Mouse (Mus musculus): Measurements from ENCODE around the gene Fcrlb. TPM values are rescaled to one million over a fixed set of nuclear protein-coding genes. Genes with fewer than 3 reads are reported as not detected.

The Fcrlb gene
- polyA plus RNA-seq, 1 experiment from 2014 or later: 0.65 TPM

- WGBS: 23% methylated on average over 10 of the region's 10 CpGs
These were observed 11.1 kb downstream of the Fcrlb start for GRCm38 (mm10) chr1:170901536-170902238.

GRCm38 (mm10) chr1:170900799-170901467 lies 11.8 kb downstream of the Fcrlb start:
- Histone ChIP-seq H3K4me1 (no peaks in the 10 kb centered on the region), H3K9me3 (no peaks in the 10 kb centered on the region), H3K9ac (no peak overlapping the region), H3K4me2 (peak overlapping the region; percentile 7; the same call in 1 of the 2 replicates), H3K36me3 (replicated peaks) (no peaks in the 10 kb centered on the region), H3K27me3 (replicated peaks) (peaks cover 3% of the 10 kb centered on the region; the same call in 1 of the 2 replicates), H3K27ac (no peak overlapping the region), H3K4me3 (no peak overlapping the region)
- ATAC-seq (replicated peaks): peak; percentile 50; the same call in 1 of the 2 replicates
- 29% methylated on average over 10 of the region's 10 CpGs for WGBS

More at GRCm38 (mm10) chr1:170901536-170902238, 11.1 kb downstream of the Fcrlb start:
- no peaks in the 10 kb centered on the region for H3K4me1 ChIP-seq
- H3K9me3 ChIP-seq: no peaks in the 10 kb centered on the region
- peaks cover 11% of the 10 kb centered on the region; the same call in 1 of the 2 replicates for H3K27me3 ChIP-seq (replicated peaks)
- ATAC-seq (replicated peaks): peak; percentile 75
- H3K4me2 ChIP-seq: peak overlapping the region; percentile 11
- no peaks in the 10 kb centered on the region for H3K36me3 ChIP-seq (replicated peaks)
- H3K9ac ChIP-seq: no peak overlapping the region
- peak overlapping the region; percentile 8; the same call in 1 of the 2 replicates for H3K4me3 ChIP-seq
- H3K27ac ChIP-seq: no peak overlapping the region

GRCm38 (mm10) chr1:170898413-170899075 lies 14.2 kb downstream of the Fcrlb start:
- Histone ChIP-seq H3K4me1 (no peaks in the 10 kb centered on the region), H3K9me3 (no peaks in the 10 kb centered on the region), H3K27ac (no peak overlapping the region), H3K9ac (no peak overlapping the region), H3K36me3 (replicated peaks) (no peaks in the 10 kb centered on the region), H3K4me3 (no peak overlapping the region), H3K27me3 (replicated peaks) (no peaks in the 10 kb centered on the region; the same call in 1 of the 2 replicates), H3K4me2 (no peak overlapping the region)
- no peak for ATAC-seq (replicated peaks)
- WGBS: 78% methylated on average over 16 of the region's 16 CpGs

- Histone ChIP-seq H3K4me3 (no peak overlapping the region), H3K4me1 (no peaks in the 10 kb centered on the region), H3K27ac (no peak overlapping the region), H3K27me3 (replicated peaks) (no peaks in the 10 kb centered on the region; the same call in 1 of the 2 replicates), H3K4me2 (no peak overlapping the region), H3K9ac (no peak overlapping the region), H3K36me3 (replicated peaks) (no peaks in the 10 kb centered on the region), H3K9me3 (no peaks in the 10 kb centered on the region)
- WGBS: 81% methylated on average over 5 of the region's 5 CpGs
- no peak for ATAC-seq (replicated peaks)
These were observed 16.0 kb downstream of the Fcrlb start for GRCm38 (mm10) chr1:170896651-170897281.

- H3K27me3 ChIP-seq (replicated peaks): no peaks in the 10 kb centered on the region; the same call in 1 of the 2 replicates
- H3K4me2 ChIP-seq: no peak overlapping the region
- H3K4me1 ChIP-seq: no peaks in the 10 kb centered on the region
- WGBS: 65% methylated on average over 9 of the region's 9 CpGs
- H3K27ac ChIP-seq: no peak overlapping the region
- no peak overlapping the region for H3K4me3 ChIP-seq
- ATAC-seq (replicated peaks): no peak
- no peaks in the 10 kb centered on the region for H3K36me3 ChIP-seq (replicated peaks)
- no peak overlapping the region for H3K9ac ChIP-seq
- no peaks in the 10 kb centered on the region for H3K9me3 ChIP-seq
These were observed 17.8 kb downstream of the Fcrlb start for GRCm38 (mm10) chr1:170894603-170895602.

GRCm38 (mm10) chr1:170892279-170892678 lies 20.5 kb downstream of the Fcrlb start:
- Histone ChIP-seq H3K4me3 (no peak overlapping the region), H3K27me3 (replicated peaks) (no peaks in the 10 kb centered on the region), H3K27ac (no peak overlapping the region), H3K4me1 (no peaks in the 10 kb centered on the region), H3K9ac (no peak overlapping the region), H3K4me2 (no peak overlapping the region), H3K9me3 (no peaks in the 10 kb centered on the region), H3K36me3 (replicated peaks) (no peaks in the 10 kb centered on the region)
- WGBS: 39% methylated on average over 1 of the region's 1 CpGs
- no peak for ATAC-seq (replicated peaks)

GRCm38 (mm10) chr1:170891646-170892045 lies 21.1 kb downstream of the Fcrlb start:
- H3K4me3 ChIP-seq: no peak overlapping the region
- WGBS: 70% methylated on average over 2 of the region's 2 CpGs
- no peaks in the 10 kb centered on the region for H3K27me3 ChIP-seq (replicated peaks)
- no peak overlapping the region for H3K4me2 ChIP-seq
- no peak overlapping the region for H3K27ac ChIP-seq
- no peak for ATAC-seq (replicated peaks)
- no peaks in the 10 kb centered on the region for H3K36me3 ChIP-seq (replicated peaks)
- no peaks in the 10 kb centered on the region for H3K4me1 ChIP-seq
- H3K9me3 ChIP-seq: no peaks in the 10 kb centered on the region
- no peak overlapping the region for H3K9ac ChIP-seq

GRCm38 (mm10) chr1:170889310-170889709 lies 23.4 kb downstream of the Fcrlb start:
- H3K9ac ChIP-seq: no peak overlapping the region
- no peak overlapping the region for H3K4me2 ChIP-seq
- no peaks in the 10 kb centered on the region for H3K9me3 ChIP-seq
- H3K4me1 ChIP-seq: peaks cover 6% of the 10 kb centered on the region
- H3K27ac ChIP-seq: no peak overlapping the region
- H3K4me3 ChIP-seq: no peak overlapping the region
- no peak for ATAC-seq (replicated peaks)
- no peaks in the 10 kb centered on the region for H3K27me3 ChIP-seq (replicated peaks)
- no peaks in the 10 kb centered on the region for H3K36me3 ChIP-seq (replicated peaks)
- WGBS: 74% methylated on average over 4 of the region's 4 CpGs

GRCm38 (mm10) chr1:170886044-170886458 lies 26.7 kb downstream of the Fcrlb start:
- no peak overlapping the region for H3K27ac ChIP-seq
- no peak for ATAC-seq (replicated peaks)
- no peaks in the 10 kb centered on the region for H3K27me3 ChIP-seq (replicated peaks)
- 55% methylated on average over 6 of the region's 6 CpGs for WGBS
- H3K9ac ChIP-seq: no peak overlapping the region
- no peaks in the 10 kb centered on the region for H3K36me3 ChIP-seq (replicated peaks)
- H3K4me1 ChIP-seq: peaks cover 22% of the 10 kb centered on the region
- no peak overlapping the region for H3K4me2 ChIP-seq
- no peak overlapping the region for H3K4me3 ChIP-seq
- no peaks in the 10 kb centered on the region for H3K9me3 ChIP-seq

GRCm38 (mm10) chr1:170884978-170885561 lies 27.7 kb downstream of the Fcrlb start, which contains the start of the genes Gm26620 and Dusp12:
Gene Gm26620, plus strand, starts transcription at chr1:170885065.
Gene Dusp12, minus strand, starts transcription at chr1:170885540.
- peak within 1 kb of the TSS; percentile 93 for H3K9ac ChIP-seq
- under 1% methylated on average over 46 of the region's 46 CpGs for WGBS
- H3K27ac ChIP-seq: peak within 1 kb of the TSS; percentile 88
- H3K36me3 ChIP-seq (replicated peaks): peaks cover 4% of the 10 kb centered on the region; the same call in 1 of the 2 replicates
- H3K4me1 ChIP-seq: peaks cover 22% of the 10 kb centered on the region
- H3K4me3 ChIP-seq: peak within 1 kb of the TSS; percentile 85
- H3K9me3 ChIP-seq: no peaks in the 10 kb centered on the region
- no peaks in the 10 kb centered on the region for H3K27me3 ChIP-seq (replicated peaks)
- ATAC-seq (replicated peaks): peak; percentile 97
- H3K4me2 ChIP-seq: peak within 1 kb of the TSS; percentile 62

All from midbrain, embryonic 15.5 days (tissue).